Mouse (Mus musculus) forebrain, postnatal 0 days (tissue): ENCODE results near the gene Mt2. TPM values are rescaled to one million over a fixed set of nuclear protein-coding genes. Genes with fewer than 3 reads are reported as not detected.
A peak's percentile ranks its signal among the peaks of the same experiment; 100 is the strongest.

Experiments used
- ATAC-seq: fragments of 200-750 bp; cut with Nextera tagmentation; 2 replicates; pipeline ENCODE4 v1.8.0; 2017; ENCODE audit warnings: mild to moderate bottlenecking, moderate library complexity
- DNase-seq: peaks from one replicate; pipeline ENCODE4 v3.0.0-alpha.2; 2015
- H3K27ac ChIP-seq: fragments of 300-500 bp; sonication (generic); 2 replicates; pipeline ENCODE4 v1.5.1; 2014; ENCODE audit warnings: low read depth, mild to moderate bottlenecking, antibody characterized with exemption, low read length, moderate library complexity, mixed read lengths
- H3K27me3 ChIP-seq: fragments of 300-500 bp; sonication (generic); 2 replicates; pipeline ENCODE4 v1.6.1; 2014; ENCODE audit warnings: mild to moderate bottlenecking, low read length, mixed read lengths; ENCODE audit not compliant: insufficient read depth
- H3K36me3 ChIP-seq: fragments of 300-500 bp; sonication (generic); 2 replicates; pipeline ENCODE4 v1.6.1; 2014; ENCODE audit warnings: mild to moderate bottlenecking, moderate library complexity; ENCODE audit not compliant: insufficient read depth
- H3K4me1 ChIP-seq: fragments of 300-500 bp; sonication (generic); 2 replicates; pipeline ENCODE4 v1.6.1; 2014; ENCODE audit warnings: antibody characterized with exemption; ENCODE audit not compliant: insufficient read depth
- H3K4me2 ChIP-seq: fragments of 300-500 bp; sonication (generic); 2 replicates; pipeline ENCODE4 v1.6.1; 2014; ENCODE audit warnings: low read depth, mild to moderate bottlenecking, moderate library complexity
- H3K4me3 ChIP-seq: fragments of 300-500 bp; sonication (generic); 2 replicates; pipeline ENCODE4 v1.5.1; 2014; ENCODE audit warnings: low read depth, low read length, mixed read lengths
- H3K9ac ChIP-seq: fragments of 300-500 bp; sonication (generic); 2 replicates; pipeline ENCODE4 v1.6.1; 2014; ENCODE audit warnings: mild to moderate bottlenecking
- H3K9me3 ChIP-seq: fragments of 300-500 bp; sonication (generic); 2 replicates; pipeline ENCODE4 v1.6.1; 2016; ENCODE audit warnings: low read length
- CTCF ChIP-seq: sonication (generic); IDR thresholded peaks from 2 replicates; pipeline ENCODE4 v1.5.1; 2016; ENCODE audit warnings: antibody characterized with exemption, control low read depth, low read depth
- WGBS: fragments of 180-500 bp; shearing (Covaris S2); extraction: QIAGEN DNeasy Blood & Tissue Kit; methylation state at CpG from one replicate; pipeline ENCODE4 v1.1.7; 2014; 5-methylcytosine and 5-hydroxymethylcytosine counted together
- polyA plus RNA-seq: library from polyadenylated mRNA; unstranded; fragments of >200 nt; fragmentation: Nextera tagmentation; extraction: Ambion mirVana; gene quantifications from 2 replicates; pipeline ENCODE4 v1.2.1, GENCODE M21; 2015
- total RNA-seq: library from RNA; depleted of rRNA; stranded (reverse); fragments of >200 nt; gene quantifications from 2 replicates; pipeline ENCODE4 v1.2.3, GENCODE M21; 2014

Mt2 gene
- total and polyA plus RNA-seq, 2 experiments from 2014 or later, result 88.1 to 143 TPM

- H3K4me1 ChIP-seq, result 0 out of 2 replicates have a peak, but pooled peaks cover 3% of the 10 kb centered on the region
- peak overlapping the region; percentile 42 for H3K27ac ChIP-seq
- peak; percentile 40 for ATAC-seq
- no peaks in the 10 kb centered on the region for H3K9me3 ChIP-seq
- H3K9ac ChIP-seq, result peak overlapping the region; percentile 60
- no peaks in the 10 kb centered on the region for H3K36me3 ChIP-seq
- TF ChIP-seq CTCF, result no peak
- H3K4me3 ChIP-seq, result peak overlapping the region; percentile 45
- H3K27me3 ChIP-seq, result peaks cover 8% of the 10 kb centered on the region; the same call in 1 of the 2 replicates
- WGBS, result 3% methylated on average over 39 of the region's 39 CpGs
- H3K4me2 ChIP-seq, result peak overlapping the region; percentile 91
- DNase-seq, result no peak
These were observed 607 bp downstream of the Mt2 start for GRCm38 (mm10) chr8:94172809-94173732.

GRCm38 (mm10) chr8:94173848-94174403 is 1.5 kb downstream of the Mt2 start:
- Histone ChIP-seq H3K27ac (no peak overlapping the region), H3K4me2 (peak overlapping the region; percentile 91), H3K36me3 (no peaks in the 10 kb centered on the region), H3K4me1 (0 out of 2 replicates have a peak, but pooled peaks cover 3% of the 10 kb centered on the region), H3K9me3 (no peaks in the 10 kb centered on the region), H3K4me3 (0 out of 2 replicates have a peak overlapping the region, but pooled peaks have one; percentile 45), H3K27me3 (peaks cover 15% of the 10 kb centered on the region; the same call in 1 of the 2 replicates), H3K9ac (no peak overlapping the region)
- DNase-seq (no peak), ATAC-seq (no peak)
- 58% methylated on average over 11 of the region's 11 CpGs for WGBS
- TF ChIP-seq CTCF, result no peak; the same call in 1 of the 2 replicates

GRCm38 (mm10) chr8:94174619-94175213 is 2.3 kb downstream of the Mt2 start:
- no peak overlapping the region for H3K27ac ChIP-seq
- H3K9ac ChIP-seq, result no peak overlapping the region
- no peaks in the 10 kb centered on the region for H3K9me3 ChIP-seq
- ATAC-seq (no peak), DNase-seq (no peak)
- no peak overlapping the region for H3K4me2 ChIP-seq
- 0 out of 2 replicates have a peak, but pooled peaks cover 3% of the 10 kb centered on the region for H3K4me1 ChIP-seq
- no peak for TF ChIP-seq CTCF
- no peak overlapping the region for H3K4me3 ChIP-seq
- peaks cover 15% of the 10 kb centered on the region; the same call in 1 of the 2 replicates for H3K27me3 ChIP-seq
- WGBS, result 23% methylated on average over 7 of the region's 7 CpGs
- no peaks in the 10 kb centered on the region for H3K36me3 ChIP-seq

GRCm38 (mm10) chr8:94177716-94178390 is 5.4 kb downstream of the Mt2 start:
- Histone ChIP-seq H3K4me2 (no peak overlapping the region), H3K4me3 (no peak overlapping the region), H3K27me3 (peaks cover 14% of the 10 kb centered on the region; the same call in 1 of the 2 replicates), H3K36me3 (no peaks in the 10 kb centered on the region), H3K9ac (no peak overlapping the region), H3K9me3 (no peaks in the 10 kb centered on the region), H3K4me1 (0 out of 2 replicates have a peak, but pooled peaks cover under 1% of the 10 kb centered on the region), H3K27ac (no peak overlapping the region)
- ATAC-seq (no peak), DNase-seq (no peak)
- TF ChIP-seq CTCF, result no peak
- 68% methylated on average over 7 of the region's 7 CpGs for WGBS

DNA sequence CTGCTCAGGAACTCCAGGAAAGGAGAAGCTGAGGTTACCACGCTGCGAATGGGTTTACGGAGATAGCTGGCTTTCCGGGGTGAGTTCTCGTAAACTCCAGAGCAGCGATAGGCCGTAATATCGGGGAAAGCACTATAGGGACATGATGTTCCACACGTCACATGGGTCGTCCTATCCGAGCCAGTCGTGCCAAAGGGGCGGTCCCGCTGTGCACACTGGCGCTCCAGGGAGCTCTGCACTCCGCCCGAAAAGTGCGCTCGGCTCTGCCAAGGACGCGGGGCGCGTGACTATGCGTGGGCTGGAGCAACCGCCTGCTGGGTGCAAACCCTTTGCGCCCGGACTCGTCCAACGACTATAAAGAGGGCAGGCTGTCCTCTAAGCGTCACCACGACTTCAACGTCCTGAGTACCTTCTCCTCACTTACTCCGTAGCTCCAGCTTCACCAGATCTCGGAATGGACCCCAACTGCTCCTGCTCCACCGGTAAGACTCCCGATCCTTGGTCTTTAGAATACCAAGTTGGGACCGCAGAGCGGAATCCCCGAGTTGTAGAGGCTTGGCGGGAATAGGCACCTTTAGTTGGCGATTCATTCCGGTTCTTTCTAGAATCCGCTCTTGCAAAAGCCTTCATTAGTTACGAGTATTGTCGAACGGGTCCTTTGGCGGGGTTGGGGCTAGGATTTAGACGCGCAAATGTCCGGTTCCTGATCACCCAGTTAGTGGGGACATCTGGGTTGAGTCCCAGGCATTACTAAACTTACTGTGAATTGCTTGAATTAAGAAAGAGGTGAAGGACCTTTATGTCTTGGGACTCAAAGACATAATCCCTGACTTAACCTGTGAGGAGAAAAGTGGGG is 6.6 kb downstream of the Mt2 start, which contains the start of gene Mt1:
TSS of gene Mt1 (plus strand) at position 226 of the 856 bp plus-strand sequence.
- Histone ChIP-seq H3K27me3 (peaks cover 24% of the 10 kb centered on the region; the same call in 1 of the 2 replicates), H3K4me1 (no peaks in the 10 kb centered on the region), H3K4me2 (peak within 1 kb of the TSS; percentile 75), H3K27ac (peak within 1 kb of the TSS; percentile 11), H3K9me3 (no peaks in the 10 kb centered on the region), H3K4me3 (peak within 1 kb of the TSS; percentile 39), H3K36me3 (no peaks in the 10 kb centered on the region), H3K9ac (peak within 1 kb of the TSS; percentile 35)
- no peak for TF ChIP-seq CTCF
- WGBS, result under 1% methylated on average over 50 of the region's 50 CpGs
- peak; percentile 89 for DNase-seq
- ATAC-seq, result peak; percentile 95
